Comparison of ENCODE assay signal across 11 mouse cellular contexts in the genomic region with DNA sequence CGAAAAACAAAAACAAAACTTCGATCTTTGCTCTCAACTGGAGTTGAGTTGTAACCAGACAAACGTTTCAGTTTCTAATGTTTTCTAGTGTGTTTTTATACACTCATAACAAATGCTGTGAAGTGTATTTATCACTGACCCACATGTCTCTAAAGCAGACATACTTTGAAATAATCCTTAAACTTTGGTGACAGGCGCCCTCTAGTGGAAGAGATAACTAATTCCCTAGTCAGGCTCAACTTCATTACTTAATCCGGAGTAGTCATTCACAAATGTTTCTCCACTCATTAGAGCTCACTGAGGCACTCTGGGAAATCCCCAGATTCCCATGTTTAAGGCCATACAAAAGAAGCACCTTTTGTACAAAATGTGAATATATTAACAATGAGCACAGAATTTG. TPM values are rescaled to one million over a fixed set of nuclear protein-coding genes. Genes with fewer than 3 reads are reported as not detected.
DNase-seq lines count a peak whose midpoint lies in the region; ATAC-seq lines count a peak whose summit lies in the region.
"Had no signal": no experiment of that assay in that cellular context is flagged by ENCODE, and none has a peak within 500 bp of the region (broad histone marks: within the 10 kb centered on the region; RNA-seq: fewer than 3 reads in every experiment).

No protein-coding gene starts in this region.

- no peaks in the 10 kb centered on the region for H3K9me3 ChIP-seq in embryonic facial prominence, embryonic 11.5 days (replicated peaks; ENCODE audit: control insufficient read depth, low read length)
- H3K9me3 ChIP-seq in embryonic facial prominence, embryonic 10.5 days, result no peaks in the 10 kb centered on the region

- no peaks in the 10 kb centered on the region for H3K4me1 ChIP-seq in embryonic facial prominence, embryonic 11.5 days (ENCODE audit: control insufficient read depth, insufficient read depth, low read length)
- peaks cover 29% of the 10 kb centered on the region for H3K4me1 ChIP-seq in embryonic facial prominence, embryonic 10.5 days

- H3K36me3 ChIP-seq in embryonic facial prominence, embryonic 11.5 days (replicated peaks; ENCODE audit: control insufficient read depth, insufficient read depth, low read depth, low read length), result no peaks in the 10 kb centered on the region
- H3K36me3 ChIP-seq in embryonic facial prominence, embryonic 10.5 days (replicated peaks), result no peaks in the 10 kb centered on the region
- H3K36me3 ChIP-seq: limb, embryonic 13.5 days had no signal

- peak; percentile 82 for DNase-seq in embryonic facial prominence, embryonic 11.5 days (ENCODE audit: low spot score)
- DNase-seq in embryonic facial prominence, embryonic 10.5 days (ENCODE audit: low spot score), result no peak
- peak; percentile 9 to 40 for DNase-seq in left cerebral cortex, adult 18-20 months (ENCODE audit: low spot score in 2 of 2)
- no peak for DNase-seq in left cerebral cortex, adult 11 months (ENCODE audit: low spot score)
- peak; percentile 36 for DNase-seq in MEL-GATA-1-ER (ENCODE audit: extremely low read depth, low read depth)
- peak; percentile 29 for DNase-seq in lung, postnatal 14 days
- DNase-seq in urinary bladder, postnatal 4 days (ENCODE audit: low spot score in 2 of 2), result no peak
- no peak for DNase-seq in urinary bladder, postnatal 10 days (ENCODE audit: low spot score)

- WGBS in embryonic facial prominence, embryonic 11.5 days, result 37% methylated on average over 5 of the region's 5 CpGs
- 35% methylated on average over 5 of the region's 5 CpGs for WGBS in embryonic facial prominence, embryonic 10.5 days

- no peak for ATAC-seq in embryonic facial prominence, embryonic 11.5 days (replicated peaks; ENCODE audit: insufficient number of reproducible peaks, low FRiP score, low TSS enrichment, low read depth)
- ATAC-seq: Patski had no signal

- H3K27ac ChIP-seq in embryonic facial prominence, embryonic 11.5 days (replicated peaks; ENCODE audit: low read depth, low read length), result no peak overlapping the region
- no peak overlapping the region for H3K27ac ChIP-seq in embryonic facial prominence, embryonic 10.5 days (replicated peaks)
- H3K27ac ChIP-seq: limb, embryonic 13.5 days had no signal

- no peak overlapping the region for H3K9ac ChIP-seq in embryonic facial prominence, embryonic 11.5 days (replicated peaks; ENCODE audit: low read length)
- H3K9ac ChIP-seq: limb, embryonic 13.5 days had no signal

- H3K27me3 ChIP-seq in embryonic facial prominence, embryonic 11.5 days (ENCODE audit: control insufficient read depth, insufficient read depth, low read length), result peaks cover 10% of the 10 kb centered on the region
- peaks cover 36% of the 10 kb centered on the region for H3K27me3 ChIP-seq in embryonic facial prominence, embryonic 10.5 days (replicated peaks; ENCODE audit: low read depth, poor library complexity, severe bottlenecking)
- H3K27me3 ChIP-seq: Patski had no signal

- no peak overlapping the region for H3K4me2 ChIP-seq in embryonic facial prominence, embryonic 11.5 days (ENCODE audit: low read depth, low read length)
- H3K4me2 ChIP-seq: limb, embryonic 13.5 days had no signal

- no peak overlapping the region for H3K4me3 ChIP-seq in embryonic facial prominence, embryonic 11.5 days (ENCODE audit: low read depth, low read length)
- no peak overlapping the region for H3K4me3 ChIP-seq in embryonic facial prominence, embryonic 10.5 days
- H3K4me3 ChIP-seq: erythroblast, embryonic 14.5 days; limb, embryonic 13.5 days had no signal

RNA-seq across cellular contexts. Expression of gene Col12a1, which starts 4.5 kb away (rescaled TPM):
- polyA plus RNA-seq in embryonic facial prominence, embryonic 11.5 days (2014; fragmentation: Nextera tagmentation; extraction: Ambion mirVana), result 25.1 and 28.2 TPM in 2 replicates
- 5.8 and 7.3 TPM in 2 replicates for polyA plus RNA-seq in embryonic facial prominence, embryonic 10.5 days (2016; fragmentation: Nextera tagmentation; extraction: Ambion mirVana)
- total RNA-seq in left cerebral cortex, adult 18-20 months (2021), result 1 to 10 TPM; 5.3 to 6.1 TPM
- polyA plus RNA-seq: erythroblast, embryonic 14.5 days had no signal

RNA-seq across cellular contexts. Expression of gene Cox7a2, which starts 36.6 kb away (rescaled TPM):
- polyA plus RNA-seq in embryonic facial prominence, embryonic 11.5 days (2014; fragmentation: Nextera tagmentation; extraction: Ambion mirVana), result 609 and 634 TPM in 2 replicates
- 648 and 655 TPM in 2 replicates for polyA plus RNA-seq in embryonic facial prominence, embryonic 10.5 days (2016; fragmentation: Nextera tagmentation; extraction: Ambion mirVana)
- 100 to 1,000 TPM; 384 TPM for total RNA-seq in left cerebral cortex, adult 18-20 months (2021)

Comparison
In these comparisons a context has a peak if more than half of its experiments do, and no peak if none do; other contexts are left out.
1. DNase-seq: peak in embryonic facial prominence, embryonic 11.5 days (single experiment), left cerebral cortex, adult 18-20 months (2 of 2), MEL-GATA-1-ER (single experiment) and lung, postnatal 14 days (single experiment); none in embryonic facial prominence, embryonic 10.5 days (single experiment), left cerebral cortex, adult 11 months (single experiment), urinary bladder, postnatal 4 days (0 of 2) and urinary bladder, postnatal 10 days (single experiment).